Mouse (Mus musculus) liver, embryonic 14.5 days (tissue): ENCODE data around the gene Camkk2. TPM values are rescaled to one million over a fixed set of nuclear protein-coding genes. Genes with fewer than 3 reads are reported as not detected.

Experiments
- ATAC-seq: fragments of 200-750 bp; cut with Nextera tagmentation; 2 replicates; pipeline ENCODE4 v1.8.0; 2017; ENCODE audit warnings: moderate number of reproducible peaks, mild to moderate bottlenecking, moderate library complexity; ENCODE audit not compliant: insufficient read depth
- DNase-seq, 3 experiments: peaks; one replicate each; pipeline ENCODE4 v3.0.0-alpha.2; 2012 to 2013; ENCODE audit warnings: low read depth in 3 of 3, low spot score in 3 of 3
- H3K27ac ChIP-seq: fragments of 300-500 bp; sonication (generic); 2 replicates; pipeline ENCODE4 v1.5.1; 2014; ENCODE audit warnings: moderate library complexity, mild to moderate bottlenecking, control low read depth, inconsistent platforms
- H3K27me3 ChIP-seq: fragments of 300-500 bp; sonication (generic); 2 replicates; pipeline ENCODE4 v1.6.1; 2014; ENCODE audit warnings: mild to moderate bottlenecking, low read length, moderate library complexity; ENCODE audit not compliant: control insufficient read depth, insufficient read depth
- H3K36me3 ChIP-seq: fragments of 300-500 bp; sonication (generic); replicated peaks from 2 replicates; pipeline ENCODE4 v1.6.1; 2014; ENCODE audit warnings: low read depth; ENCODE audit not compliant: control insufficient read depth, insufficient read depth
- H3K4me1 ChIP-seq, 2 experiments: fragments of 200-500 bp in 1 of 2; fragments of 300-500 bp in 1 of 2; sonication (generic) in 1 of 2; replicated peaks; 2 replicates each; pipeline ENCODE4 v1.6.1; 2012 to 2014; ENCODE audit warnings: antibody characterized with exemption in 1 of 2, inconsistent platforms in 1 of 2, low read length in 1 of 2; ENCODE audit not compliant: control insufficient read depth in 2 of 2, insufficient read depth in 2 of 2
- H3K4me2 ChIP-seq: fragments of 300-500 bp; sonication (generic); 2 replicates; pipeline ENCODE4 v1.6.1; 2014; ENCODE audit warnings: low read depth, mild to moderate bottlenecking, control low read depth, moderate library complexity
- H3K4me3 ChIP-seq, 2 experiments: fragments of 200-500 bp in 1 of 2; fragments of 300-500 bp in 1 of 2; sonication (generic) in 1 of 2; 2 replicates each; pipeline ENCODE4 v1.5.1; 2012 to 2014; ENCODE audit warnings: low read depth in 2 of 2, low read length in 2 of 2, mild to moderate bottlenecking in 2 of 2, control low read depth in 1 of 2, inconsistent platforms in 1 of 2, moderate library complexity in 1 of 2; ENCODE audit not compliant: insufficient read depth in 1 of 2
- H3K9ac ChIP-seq: fragments of 300-500 bp; sonication (generic); replicated peaks from 2 replicates; pipeline ENCODE4 v1.6.1; 2014; ENCODE audit warnings: mild to moderate bottlenecking, control low read depth, moderate library complexity
- H3K9me3 ChIP-seq: fragments of 300-500 bp; sonication (generic); 2 replicates; pipeline ENCODE4 v1.6.1; 2016; ENCODE audit warnings: low read length, mixed read lengths; ENCODE audit not compliant: control insufficient read depth
- CTCF ChIP-seq: IDR thresholded peaks from 2 replicates; pipeline ENCODE4 v1.5.1; 2016; ENCODE audit warnings: antibody characterized with exemption, low read depth, control low read depth
- EP300 ChIP-seq: IDR thresholded peaks from 2 replicates; pipeline ENCODE4 v1.6.1; 2016; ENCODE audit warnings: antibody characterized with exemption, low read depth
- WGBS: fragments of 180-500 bp; shearing (Covaris S2); extraction: QIAGEN DNeasy Blood & Tissue Kit; methylation state at CpG from one replicate; pipeline ENCODE4 v1.1.7; 2014; ENCODE audit not compliant: insufficient replicate concordance; 5-methylcytosine and 5-hydroxymethylcytosine counted together
- polyA plus RNA-seq, 2 experiments: library from polyadenylated mRNA; depleted of rRNA in 1 of 2; stranded (reverse) in 1 of 2; unstranded in 1 of 2; fragments of >200 nt; fragmentation: Nextera tagmentation in 1 of 2; extraction: Ambion mirVana in 1 of 2; gene quantifications; 2 replicates each; pipeline versions ENCODE4 v1.2.1 to v1.2.3; 2012 to 2014

The Camkk2 gene
- polyA plus RNA-seq, 2 experiments: 5.9 to 6.3 TPM

DNA sequence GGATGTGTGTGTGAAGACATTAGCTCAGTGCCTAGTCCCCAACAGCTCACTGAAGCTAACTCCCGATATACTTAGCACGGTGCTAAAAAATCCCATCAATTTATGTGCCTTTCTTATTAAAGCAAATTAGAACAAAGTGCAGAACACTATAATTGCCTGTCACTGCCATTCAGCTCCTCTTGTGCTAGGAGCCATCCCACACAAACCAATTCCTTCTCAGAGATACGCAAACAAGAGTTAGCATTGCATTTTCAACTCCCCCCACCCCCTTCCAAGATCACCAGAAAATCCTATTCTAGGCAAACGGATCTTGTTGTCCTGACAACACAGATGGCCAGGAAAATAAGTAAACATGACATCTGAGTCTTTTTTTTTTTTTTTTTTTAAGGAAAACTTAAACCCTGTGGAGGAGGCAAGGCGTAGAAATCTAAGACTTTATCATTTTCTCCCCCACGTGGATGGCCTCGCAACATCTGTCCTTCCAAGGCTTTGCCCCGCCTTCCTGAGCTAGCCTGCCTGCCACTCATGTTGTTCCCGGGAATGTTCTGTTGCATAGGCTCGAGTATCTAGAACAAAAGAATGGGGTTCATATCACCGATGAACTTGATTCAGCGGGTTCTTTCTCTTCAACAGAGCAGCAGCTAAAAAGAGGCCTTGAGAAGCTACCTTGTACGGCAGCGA lies 4.7 kb upstream of the Camkk2 start:
- Histone ChIP-seq H3K4me2 (no peak overlapping the region), H3K27ac (no peak overlapping the region), H3K4me1 (peaks cover 0 to 6% of the 10 kb centered on the region in 2 experiments; a peak in 2 of 4 replicates), H3K36me3 (peaks cover 28% of the 10 kb centered on the region), H3K9me3 (no peaks in the 10 kb centered on the region), H3K4me3 (no peak overlapping the region), H3K27me3 (no peaks in the 10 kb centered on the region), H3K9ac (no peak overlapping the region)
- DNase-seq (no peak), ATAC-seq (no peak)
- WGBS: 69% methylated on average over 14 of the region's 14 CpGs
- no peak for TF ChIP-seq CTCF
- TF ChIP-seq EP300: no peak

DNA sequence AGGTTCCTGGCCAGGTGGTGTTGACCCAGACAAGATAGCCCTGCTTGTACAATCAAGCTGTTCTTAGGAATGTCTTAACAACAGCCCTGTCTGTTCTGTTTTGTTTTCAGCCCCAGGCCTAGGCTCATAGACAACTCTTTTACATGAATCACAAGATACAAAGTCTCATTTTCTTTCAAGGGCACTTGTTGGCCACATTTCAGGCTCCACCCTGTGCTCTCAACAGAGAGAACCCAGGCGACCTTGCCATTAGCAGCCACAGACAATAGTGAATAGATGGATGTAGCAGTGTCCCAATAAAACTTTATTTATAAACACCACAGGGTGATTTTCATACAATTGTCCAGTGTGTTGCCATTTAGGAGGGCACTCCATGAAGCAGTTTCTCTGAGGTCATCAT lies 2.9 kb upstream of the Camkk2 start:
- ATAC-seq: no peak
- peaks cover 11% of the 10 kb centered on the region for H3K36me3 ChIP-seq
- H3K4me3 ChIP-seq: no peak overlapping the region
- H3K27ac ChIP-seq: no peak overlapping the region
- 58% methylated on average over 1 of the region's 1 CpGs for WGBS
- H3K4me1 ChIP-seq: peaks cover 0 to 9% of the 10 kb centered on the region in 2 experiments; a peak in 2 of 4 replicates
- no peak for DNase-seq
- TF ChIP-seq EP300 (no peak), CTCF (no peak)
- no peaks in the 10 kb centered on the region for H3K9me3 ChIP-seq
- H3K9ac ChIP-seq: no peak overlapping the region
- no peaks in the 10 kb centered on the region for H3K27me3 ChIP-seq
- H3K4me2 ChIP-seq: no peak overlapping the region

DNA sequence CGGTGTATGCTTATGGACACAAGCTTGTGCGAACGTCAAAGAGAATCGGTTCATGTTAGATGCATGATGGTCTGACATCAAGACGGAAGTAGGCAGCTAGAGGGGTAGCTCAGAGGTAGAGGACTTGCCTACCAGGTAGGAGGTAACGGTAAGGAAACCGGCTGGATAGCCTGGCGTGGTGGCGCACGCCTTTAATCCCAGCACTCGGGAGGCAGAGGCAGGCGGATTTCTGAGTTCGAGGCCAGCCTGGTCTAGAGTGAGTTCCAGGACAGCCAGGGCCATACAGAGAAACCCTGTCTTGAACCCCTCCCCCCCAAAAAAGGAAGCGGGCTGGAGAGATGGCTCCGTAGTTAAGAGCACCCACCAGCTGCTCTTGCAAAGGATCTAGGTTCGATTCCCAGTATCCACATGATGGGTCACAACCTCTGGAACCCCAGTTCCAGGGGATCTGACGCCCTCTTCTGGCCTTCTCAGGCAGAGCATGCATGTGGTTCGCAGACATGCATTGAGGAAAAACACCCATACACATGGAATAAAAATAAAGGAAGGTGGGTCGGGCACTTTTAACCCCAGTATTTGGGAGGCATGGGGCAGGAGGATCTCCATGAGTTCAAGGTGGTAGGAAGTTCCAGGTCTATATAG lies 1.7 kb upstream of the Camkk2 start:
- Histone ChIP-seq H3K27ac (no peak overlapping the region), H3K4me2 (no peak overlapping the region), H3K27me3 (no peaks in the 10 kb centered on the region), H3K9ac (no peak overlapping the region), H3K4me1 (peaks cover 0 to 9% of the 10 kb centered on the region in 2 experiments; a peak in 2 of 4 replicates), H3K4me3 (no peak overlapping the region), H3K9me3 (no peaks in the 10 kb centered on the region), H3K36me3 (peaks cover 3% of the 10 kb centered on the region)
- DNase-seq (no peak), ATAC-seq (no peak)
- 81% methylated on average over 19 of the region's 19 CpGs for WGBS
- peak; percentile 53 for TF ChIP-seq CTCF
- no peak for TF ChIP-seq EP300

DNA sequence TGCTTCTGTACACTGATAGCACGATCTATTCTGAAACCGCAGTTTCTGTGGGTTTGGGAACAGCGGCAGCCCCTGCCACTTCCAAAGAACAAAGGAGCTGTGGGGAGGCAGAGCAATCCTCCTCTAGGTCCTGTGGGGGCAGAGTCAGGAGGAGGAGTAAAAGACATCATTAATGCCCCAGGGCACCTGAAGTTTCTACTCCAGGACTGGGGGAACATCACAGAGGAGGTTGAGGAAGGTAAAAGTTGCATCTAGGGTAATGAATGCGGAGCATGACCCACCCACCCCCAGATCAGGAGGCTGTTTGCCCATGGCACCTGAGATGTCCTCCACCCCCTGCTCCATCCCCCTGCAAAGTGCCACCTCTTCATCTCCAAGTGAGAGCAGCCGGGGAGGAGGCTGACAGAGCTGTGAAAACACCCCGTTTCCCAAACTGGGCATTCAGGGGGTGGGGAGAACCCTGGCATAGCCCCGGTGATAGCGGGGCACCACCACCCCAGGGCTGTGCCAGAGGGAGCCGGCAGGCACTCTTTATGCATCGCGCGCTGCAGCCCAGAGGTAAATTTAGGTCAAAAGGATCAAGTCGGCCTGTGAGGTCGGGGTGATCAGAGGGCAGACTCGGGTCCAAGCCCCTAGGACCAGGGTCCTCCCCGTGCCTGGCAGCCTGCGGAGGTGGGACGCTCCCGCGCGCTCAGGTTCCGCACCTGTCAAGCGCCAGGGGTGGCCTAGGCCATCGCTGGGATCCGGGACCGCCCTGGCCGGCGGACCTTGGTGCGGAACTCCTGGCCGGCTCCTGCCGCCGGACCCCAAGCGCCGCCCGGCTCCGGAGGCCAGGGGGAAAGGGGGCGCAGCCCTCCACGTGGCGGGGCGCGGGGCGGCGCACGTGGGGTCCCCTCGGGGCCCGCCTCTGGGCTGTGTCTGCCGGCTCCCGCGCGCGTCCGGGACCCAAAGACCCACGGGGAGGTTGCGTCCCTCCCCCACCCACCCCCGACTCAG lies 680 bp downstream of the Camkk2 start:
- no peaks in the 10 kb centered on the region for H3K36me3 ChIP-seq
- DNase-seq (no peak), ATAC-seq (peak; percentile 45; the same call in 1 of the 2 replicates)
- H3K4me1 ChIP-seq: peaks cover 3 to 18% of the 10 kb centered on the region in 2 experiments; a peak in 3 of 4 replicates
- WGBS: 1% methylated on average over 54 of the region's 55 CpGs
- H3K27me3 ChIP-seq: no peaks in the 10 kb centered on the region
- no peak overlapping the region for H3K27ac ChIP-seq
- TF ChIP-seq EP300 (no peak), CTCF (no peak)
- H3K9ac ChIP-seq: peak overlapping the region; percentile 67
- no peaks in the 10 kb centered on the region for H3K9me3 ChIP-seq
- H3K4me3 ChIP-seq: peak overlapping the region; percentile 64 to 68
- H3K4me2 ChIP-seq: peak overlapping the region; percentile 85
